Mouse (Mus musculus): ENCODE results near the gene Cdk14.

The Cdk14 gene

DNA sequence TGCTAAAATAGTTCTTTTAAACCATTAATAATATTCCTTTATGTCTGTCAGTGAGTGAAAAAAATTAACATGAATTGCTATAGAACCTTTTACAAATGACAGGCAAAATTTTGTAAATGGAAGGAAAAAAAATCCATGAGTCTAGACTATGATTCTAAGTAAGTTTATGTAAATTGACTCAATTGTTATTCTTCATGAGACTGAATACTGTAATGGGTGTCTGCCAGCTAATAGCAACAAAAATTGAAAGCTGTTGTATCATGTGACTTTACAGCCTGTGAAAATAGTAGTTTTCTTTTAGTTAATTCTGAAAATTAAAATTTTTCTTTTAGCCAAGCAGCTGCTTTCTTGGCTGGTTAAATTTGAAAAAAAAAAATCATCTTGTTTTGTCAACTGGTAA, 234.6 kb downstream of the Cdk14 start:
- no peak for DNase-seq (ENCODE audit: low spot score)

DNA sequence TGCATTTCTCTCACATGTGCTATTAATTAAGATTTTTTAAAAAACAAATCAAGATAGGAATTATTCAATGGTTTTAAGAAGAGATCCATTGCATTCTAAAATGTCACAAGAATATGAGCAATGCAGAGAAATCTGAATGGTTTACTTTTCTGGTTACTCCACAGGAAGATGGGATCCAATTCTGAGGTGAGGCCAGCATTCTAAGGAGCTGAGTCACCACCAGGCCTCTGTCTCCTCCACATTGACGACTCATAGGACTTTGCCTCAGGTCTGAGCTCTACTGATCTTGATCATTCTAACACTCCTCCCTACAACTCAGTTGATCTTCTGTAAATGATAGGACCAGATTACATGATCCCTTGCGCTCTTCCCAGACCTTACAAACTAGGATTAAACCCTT, 239.4 kb downstream of the Cdk14 start:
- DNase-seq (ENCODE audit: low spot score): no peak

DNA sequence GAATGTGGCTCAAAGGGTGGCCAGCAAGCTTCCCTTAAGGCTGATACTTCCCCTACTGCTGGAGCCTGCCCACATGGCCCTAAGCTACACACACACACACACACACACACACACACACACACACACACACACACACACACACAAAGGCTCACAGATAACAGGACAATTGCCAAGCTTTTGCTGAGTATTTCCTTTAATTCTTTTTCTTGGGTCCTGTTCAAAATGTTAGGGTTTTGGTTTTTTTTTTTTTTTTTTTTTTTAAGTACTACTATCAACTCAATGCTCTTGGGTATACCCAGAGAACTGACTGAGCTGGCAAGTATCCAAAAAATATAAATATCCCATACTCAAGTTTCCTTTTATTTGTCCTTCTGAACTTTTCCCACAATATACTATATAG, 239.8 kb downstream of the Cdk14 start:
- no peak for DNase-seq (ENCODE audit: low spot score)

DNA sequence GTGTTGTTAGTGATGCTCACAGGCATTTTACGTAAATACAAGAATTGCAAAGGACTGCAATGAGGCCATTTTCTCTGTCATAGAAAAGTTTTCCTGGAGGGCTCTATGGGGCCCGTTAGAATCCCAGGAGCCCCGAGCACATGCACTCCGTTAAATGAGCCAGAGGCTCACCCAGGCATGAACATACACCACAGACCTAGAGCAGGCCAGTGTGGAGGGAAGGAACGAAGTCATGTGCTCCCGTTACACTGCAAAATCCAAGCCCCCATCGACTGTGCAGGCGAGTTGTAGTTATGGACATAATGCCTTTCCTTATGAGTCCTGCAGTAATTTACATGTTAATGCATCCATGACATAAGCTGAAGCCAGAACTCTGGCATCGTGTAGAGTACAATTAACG, 244.1 kb downstream of the Cdk14 start:
- no peak for DNase-seq (ENCODE audit: low spot score)

DNA sequence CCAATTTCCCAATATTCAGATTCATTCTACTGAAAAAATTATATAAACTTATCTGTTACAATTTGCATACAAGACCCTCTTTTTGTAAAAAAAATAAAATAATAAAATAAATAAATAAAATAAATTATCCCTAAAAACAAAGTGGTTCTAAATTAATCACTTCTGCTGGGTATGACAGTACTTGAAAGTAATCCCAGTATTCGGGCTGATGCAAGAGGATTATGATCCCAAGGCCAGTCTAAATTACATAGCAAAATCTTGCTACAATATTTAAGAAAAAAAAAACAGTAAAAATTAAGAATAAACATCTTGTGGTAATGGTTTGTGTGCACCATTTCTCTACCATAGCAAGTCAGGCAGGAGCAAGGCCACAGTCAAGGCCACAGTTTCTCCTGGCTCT, 244.5 kb downstream of the Cdk14 start:
- no peak for DNase-seq (ENCODE audit: low spot score)

DNA sequence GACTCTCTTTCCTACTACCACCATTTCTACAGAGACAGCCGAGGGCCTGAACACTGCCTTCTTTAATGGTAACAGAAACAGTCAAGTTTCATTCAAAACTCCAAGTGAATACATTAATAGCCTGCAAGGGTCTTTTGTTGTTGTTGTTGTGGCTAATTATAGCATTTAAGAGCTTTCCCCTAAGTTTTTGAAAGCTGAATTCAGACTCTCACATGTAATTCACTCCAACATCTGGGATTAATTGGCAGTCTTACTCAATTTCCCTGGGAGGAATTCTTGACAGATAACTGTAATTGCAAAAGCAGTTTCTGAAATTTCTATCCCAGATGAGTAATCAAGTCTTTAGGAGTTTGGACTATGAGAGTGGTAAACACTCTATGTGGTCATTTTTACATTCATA, 245.0 kb downstream of the Cdk14 start:
- no peak for DNase-seq (ENCODE audit: low spot score)

DNA sequence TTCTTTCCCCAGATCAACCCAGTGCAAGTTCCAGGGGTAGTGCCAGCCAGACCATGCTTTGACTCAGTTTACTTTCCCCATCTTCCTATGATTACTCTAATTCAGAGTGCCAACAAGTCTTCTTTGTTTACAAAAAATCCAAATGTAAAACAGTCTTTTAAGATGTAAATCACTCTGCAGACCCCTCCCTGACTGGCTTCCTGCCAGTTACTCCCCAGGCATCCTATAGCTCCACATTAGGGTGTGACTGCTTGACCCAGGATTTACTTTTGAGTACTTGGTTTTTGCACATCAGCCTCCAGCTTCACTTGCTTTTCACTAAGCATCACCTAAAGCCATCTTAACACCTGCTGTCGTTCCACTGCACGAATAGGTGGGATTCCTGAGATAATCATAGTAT, 254.0 kb downstream of the Cdk14 start:
- no peak for DNase-seq (ENCODE audit: low spot score)

DNA sequence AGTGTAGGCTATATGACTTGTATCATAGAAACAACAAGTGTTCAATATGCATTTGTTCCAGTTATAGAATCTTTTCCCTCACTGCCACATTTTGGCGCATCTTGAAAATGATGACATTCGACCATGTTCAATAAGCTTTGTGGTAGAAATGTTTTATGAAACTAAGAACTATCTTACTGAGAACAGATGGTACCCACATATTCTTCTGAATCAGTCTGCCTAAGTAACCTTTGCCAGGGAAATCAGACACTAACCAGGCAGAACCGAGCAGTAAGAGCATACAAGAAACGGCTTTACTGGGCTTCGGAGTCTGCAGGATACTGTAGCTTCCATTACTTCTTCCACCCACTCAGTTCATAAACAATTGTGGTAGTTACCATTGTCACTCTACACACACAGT, 255.8 kb downstream of the Cdk14 start:
- no peak for DNase-seq (ENCODE audit: low spot score)

DNA sequence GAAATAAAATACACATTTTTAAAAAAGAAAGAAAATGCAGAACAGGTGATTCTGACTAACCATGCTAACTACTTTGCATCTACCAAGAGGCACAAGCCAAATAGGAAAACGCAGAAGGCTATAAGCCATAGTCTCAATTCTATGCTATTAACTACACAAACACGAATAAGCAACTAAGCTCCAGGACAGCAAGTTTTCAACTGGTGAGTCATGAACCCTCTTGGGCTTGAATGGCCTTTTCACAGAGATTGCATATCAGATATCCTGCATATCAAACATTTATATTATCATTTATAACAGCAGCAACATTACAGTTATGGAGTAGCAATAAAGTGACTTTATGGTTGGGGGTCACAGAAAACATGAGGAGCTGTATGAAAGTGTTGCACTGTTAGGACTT, 256.3 kb downstream of the Cdk14 start:
- DNase-seq (ENCODE audit: low spot score): no peak

DNA sequence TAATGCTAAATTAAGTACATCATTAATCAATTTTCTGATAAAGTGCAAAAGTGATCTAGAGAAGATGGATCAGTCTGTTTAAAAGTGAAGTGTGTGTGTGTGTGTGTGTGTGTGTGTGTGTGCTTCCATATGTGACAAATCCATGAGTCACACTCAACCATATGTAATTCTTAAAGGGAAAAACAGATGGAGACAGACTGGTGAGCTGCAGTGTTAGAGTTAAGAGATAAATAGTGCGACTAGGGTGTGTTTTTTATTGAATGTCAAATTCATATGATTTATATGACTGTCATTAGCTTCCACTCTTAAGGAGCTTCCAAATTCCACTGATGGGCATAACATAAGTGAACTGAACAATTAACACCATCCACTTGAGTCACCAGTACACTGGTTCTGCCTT, 260.6 kb downstream of the Cdk14 start:
- DNase-seq (ENCODE audit: low spot score): no peak

DNA sequence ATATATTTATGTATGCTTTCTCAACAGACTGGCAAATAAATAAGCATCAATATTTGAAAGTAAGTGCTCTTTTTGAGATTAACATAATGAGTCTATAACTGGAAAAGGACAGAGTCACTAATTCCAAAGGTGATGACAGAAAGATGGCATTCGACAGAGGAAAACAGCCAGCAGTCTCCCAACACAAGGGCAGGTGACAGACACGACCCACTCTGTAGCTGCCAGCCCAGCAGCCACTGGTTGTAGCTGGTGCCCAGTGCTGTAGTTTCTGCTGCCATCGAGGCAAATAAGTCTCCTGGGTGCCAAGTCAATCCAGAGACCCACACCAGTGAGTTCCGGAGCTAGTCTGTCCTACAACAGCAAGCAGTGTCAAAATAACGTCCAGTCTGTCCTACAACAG, 280.3 kb downstream of the Cdk14 start:
- DNase-seq (ENCODE audit: low spot score): no peak

DNA sequence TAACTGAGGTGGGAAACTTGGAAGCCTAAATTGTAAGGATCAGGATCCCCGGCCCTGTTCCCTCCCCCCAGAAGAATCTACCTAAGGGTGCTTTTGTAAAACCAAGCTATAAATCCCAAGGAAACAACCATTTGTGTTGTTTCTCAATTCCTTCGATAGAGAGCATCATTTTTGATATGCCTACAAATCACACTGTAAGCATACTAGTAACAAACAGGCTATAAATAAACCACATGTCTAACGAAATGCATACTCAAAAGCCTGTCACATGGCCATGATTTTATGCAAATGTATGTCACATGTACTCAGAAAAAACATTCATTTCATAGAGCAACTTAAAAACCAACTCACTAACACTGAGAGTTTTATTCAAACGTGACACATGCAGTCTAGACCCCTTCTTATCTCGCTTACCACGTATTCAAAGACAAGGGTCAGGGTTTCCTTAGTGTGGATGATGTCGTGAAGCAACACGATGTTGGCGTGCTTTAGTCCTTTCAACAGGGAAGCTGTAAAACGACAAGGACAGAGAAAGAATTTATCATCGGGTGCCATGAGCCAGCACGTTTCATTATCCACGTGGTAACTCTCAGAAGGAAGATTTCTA, 285.1 kb downstream of the Cdk14 start:
- DNase-seq (ENCODE audit: low spot score): no peak

DNA sequence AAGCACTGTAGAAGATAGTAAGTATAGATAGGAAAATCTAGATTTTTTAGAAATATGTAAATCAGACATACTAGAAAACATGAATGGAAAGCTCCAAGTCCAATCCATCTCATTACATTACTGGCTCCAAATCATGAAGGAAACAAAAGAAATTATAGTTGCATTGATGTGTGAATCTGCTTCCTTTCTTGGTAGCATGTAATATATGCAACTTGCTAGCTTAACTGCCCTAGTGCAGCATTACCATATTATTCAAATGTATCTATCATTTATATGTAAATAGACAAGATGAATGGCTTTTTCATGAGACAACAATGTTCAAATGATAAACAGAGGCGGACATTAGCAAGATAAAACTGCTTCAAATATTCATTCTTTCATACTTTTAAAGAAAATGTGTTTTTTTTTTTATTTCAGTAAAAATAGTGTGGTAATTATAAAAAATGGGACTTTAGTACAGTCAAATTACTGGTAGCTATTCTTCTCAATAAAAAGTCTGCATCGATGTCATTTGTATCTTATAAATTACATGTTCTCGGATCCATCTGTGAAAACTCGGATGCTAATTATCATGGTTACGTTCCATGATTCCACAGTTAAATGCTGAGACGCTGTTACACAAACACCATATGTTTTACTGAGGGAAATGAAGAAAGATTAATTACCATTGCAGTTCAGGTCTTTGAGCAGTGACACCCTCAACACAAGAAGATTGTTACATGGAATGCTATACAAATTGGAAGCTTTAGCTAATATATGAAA, 285.8 kb downstream of the Cdk14 start:
- DNase-seq (ENCODE audit: low spot score): no peak

DNA sequence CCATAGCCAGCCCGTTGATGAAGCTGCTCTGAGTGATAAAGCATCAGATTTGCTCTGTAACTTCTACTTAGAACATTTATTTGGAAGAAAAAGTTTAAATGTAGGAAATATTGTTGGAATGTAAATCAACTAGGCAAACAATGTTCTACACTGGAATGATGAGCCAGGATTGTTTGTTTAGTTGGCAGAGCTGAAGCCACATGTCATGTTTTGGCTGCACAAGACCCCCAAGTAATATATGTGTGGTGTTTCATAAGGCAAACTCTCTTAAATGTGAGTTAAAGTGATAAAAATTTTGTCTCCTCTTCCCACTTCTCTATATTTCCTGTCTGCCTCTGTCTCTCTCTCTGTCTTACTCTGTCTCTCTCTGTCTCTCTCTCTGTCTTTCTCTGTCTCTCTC, 291.3 kb downstream of the Cdk14 start:
- DNase-seq (ENCODE audit: low spot score): no peak

DNA sequence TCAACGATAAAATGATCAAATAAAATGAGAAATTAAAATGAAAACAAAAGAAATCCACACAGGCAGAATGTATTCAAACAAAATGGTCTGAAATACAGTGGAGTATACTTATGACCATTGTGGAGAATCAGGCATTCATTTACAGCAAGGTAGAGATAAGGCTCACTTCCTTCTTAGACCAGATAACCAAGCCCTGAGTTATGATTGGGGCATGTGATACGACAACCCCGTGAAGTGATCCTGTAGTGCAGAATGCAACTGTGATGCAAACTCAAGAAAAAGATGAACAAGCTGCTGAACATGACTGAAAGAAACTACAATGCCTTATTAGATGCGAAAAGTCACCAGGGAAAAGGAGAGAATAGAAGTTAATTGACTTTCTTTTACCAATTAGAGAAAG, 295.5 kb downstream of the Cdk14 start:
- no peak for DNase-seq (ENCODE audit: low spot score)

DNA sequence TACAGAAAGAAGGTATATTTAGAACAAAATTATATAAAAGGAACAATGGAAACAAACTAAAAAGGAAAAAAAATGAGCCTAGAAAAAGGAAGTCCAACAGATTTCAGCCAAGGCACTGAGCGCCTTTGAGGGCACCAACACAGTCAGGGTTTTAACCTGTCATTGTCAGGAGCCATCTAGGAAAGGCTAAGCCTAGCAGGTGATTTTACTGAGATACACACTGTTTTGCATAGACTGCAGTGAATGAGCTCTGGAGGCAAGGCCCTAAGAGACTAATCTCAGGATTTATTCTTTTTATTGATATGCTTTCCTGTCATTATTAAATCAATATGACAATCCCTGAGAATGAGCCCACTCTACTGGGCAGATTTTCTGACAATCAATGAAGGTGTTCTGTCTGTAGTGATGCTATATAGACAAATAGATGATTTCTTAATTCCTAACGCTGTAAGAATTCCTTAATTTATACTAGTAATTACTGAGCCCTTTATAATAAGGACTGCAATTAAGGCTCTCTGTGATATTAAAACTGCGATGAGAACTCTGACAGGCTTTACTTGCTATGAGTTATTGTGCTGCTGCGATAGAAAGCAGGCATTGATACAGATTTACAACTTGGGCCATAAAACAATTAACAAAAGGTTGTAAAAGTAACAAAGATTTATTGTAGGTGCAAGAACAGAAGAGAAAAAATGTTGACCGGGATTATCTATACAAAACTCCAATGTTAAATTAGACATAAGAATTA, 303.2 kb downstream of the Cdk14 start:
- no peak for DNase-seq (ENCODE audit: low spot score)

DNA sequence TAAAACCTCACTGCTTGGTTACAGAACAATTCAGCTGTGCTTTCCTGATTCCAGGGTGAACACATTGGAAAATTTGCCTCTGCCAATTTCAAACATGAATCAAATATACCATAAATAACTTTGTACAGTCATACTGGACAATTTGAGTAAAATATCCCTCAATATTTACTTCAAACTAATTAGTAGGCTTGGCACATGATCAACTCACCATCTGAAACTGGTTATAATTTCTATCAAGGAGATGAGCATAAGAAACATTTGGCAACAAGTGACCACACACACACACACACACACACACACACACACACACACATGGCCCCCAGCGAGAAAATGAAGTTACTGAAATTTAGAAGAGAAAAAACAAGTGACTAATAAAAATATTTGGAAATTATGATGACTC, 304.6 kb downstream of the Cdk14 start:
- no peak for DNase-seq (ENCODE audit: low spot score)

DNA sequence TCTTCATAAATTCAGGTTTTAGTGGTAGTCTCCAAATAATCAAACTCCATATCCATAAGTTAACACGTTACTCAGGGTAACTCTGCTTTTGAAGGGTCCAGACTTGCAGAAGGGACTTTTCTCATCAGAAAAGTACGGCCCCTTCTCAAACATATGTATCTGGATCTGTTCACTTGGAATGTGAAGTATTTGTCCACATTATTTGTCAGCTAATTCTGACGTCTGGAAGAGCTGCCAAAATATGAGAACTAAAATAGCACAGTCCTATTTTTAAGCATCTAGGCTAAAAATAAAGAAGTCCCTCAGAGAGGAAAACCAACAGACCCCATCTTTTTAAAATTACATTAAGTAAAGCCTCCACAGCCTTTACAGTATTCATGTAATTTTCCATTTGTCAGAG, 310.5 kb downstream of the Cdk14 start:
- no peak for DNase-seq (ENCODE audit: low spot score)

DNA sequence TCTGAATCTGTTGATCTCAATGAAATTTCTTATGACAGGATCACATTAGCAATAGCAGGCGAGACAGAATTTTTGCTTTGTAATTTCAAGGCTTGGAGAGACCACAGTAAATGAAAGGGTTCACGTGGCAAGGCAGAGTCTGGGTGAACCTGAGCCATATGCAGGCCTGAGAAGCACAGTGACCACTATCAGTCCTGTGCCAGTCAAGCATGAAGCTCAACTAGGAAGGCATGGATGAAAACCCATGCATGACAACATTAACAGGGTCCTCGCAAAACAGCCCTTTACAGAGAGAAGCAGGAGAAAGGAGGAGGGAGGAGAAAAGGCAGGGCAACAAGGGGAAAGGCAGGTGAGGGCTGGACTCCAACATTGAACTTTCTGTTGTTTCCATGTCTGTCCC, 311.1 kb downstream of the Cdk14 start:
- no peak for DNase-seq (ENCODE audit: low spot score)

DNA sequence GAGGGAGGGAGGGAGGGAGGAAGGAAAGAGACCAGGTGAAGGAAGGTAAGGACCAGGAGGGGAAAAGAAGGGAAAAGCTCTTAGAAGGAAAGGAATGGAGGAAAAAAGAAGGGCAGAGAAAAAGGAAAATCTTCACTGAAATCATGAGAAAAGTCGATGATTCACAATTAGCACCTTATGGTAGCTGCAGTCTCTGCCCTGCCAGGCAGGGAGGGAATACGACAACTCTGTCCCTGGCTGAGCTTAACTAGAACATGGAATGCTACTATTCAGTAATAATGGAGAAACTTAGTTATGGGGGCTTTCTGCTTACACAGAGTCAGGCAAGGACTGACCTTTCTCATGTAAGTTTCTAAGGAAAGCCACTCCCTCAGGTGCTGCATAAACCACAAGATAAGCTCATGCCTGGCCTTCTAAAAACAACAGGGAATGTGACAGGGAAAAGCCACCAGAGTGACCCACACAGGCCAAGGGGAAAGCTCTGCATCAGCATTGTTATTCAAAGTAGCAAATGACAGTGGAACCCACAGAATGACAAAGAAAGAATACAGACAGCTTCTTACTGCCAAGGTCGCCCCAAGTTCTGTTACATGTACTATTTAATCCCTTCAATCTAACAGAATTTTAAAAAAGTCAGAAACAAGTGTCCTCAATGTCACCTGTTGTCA, 323.7 kb downstream of the Cdk14 start:
- no peak for DNase-seq (ENCODE audit: low spot score)

DNA sequence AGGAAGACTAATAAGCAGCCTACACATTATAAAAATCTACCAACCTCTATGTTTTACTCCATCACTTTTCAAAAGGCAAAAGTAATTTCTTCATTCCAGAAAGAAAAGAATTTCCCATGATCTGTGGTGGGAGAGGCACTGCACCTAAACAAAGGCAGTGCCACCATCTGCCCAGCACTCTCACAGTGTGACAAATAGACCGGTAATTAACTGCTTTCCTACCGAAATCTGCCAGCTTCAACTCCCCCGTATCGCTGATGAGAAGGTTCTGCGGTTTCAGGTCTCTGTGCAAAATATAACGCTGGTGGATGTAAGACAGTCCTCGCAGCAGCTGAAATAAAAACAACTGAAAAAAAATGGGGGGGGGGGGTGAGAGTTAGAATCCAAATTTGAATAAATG, 327.4 kb downstream of the Cdk14 start:
- DNase-seq (ENCODE audit: low spot score): no peak

DNA sequence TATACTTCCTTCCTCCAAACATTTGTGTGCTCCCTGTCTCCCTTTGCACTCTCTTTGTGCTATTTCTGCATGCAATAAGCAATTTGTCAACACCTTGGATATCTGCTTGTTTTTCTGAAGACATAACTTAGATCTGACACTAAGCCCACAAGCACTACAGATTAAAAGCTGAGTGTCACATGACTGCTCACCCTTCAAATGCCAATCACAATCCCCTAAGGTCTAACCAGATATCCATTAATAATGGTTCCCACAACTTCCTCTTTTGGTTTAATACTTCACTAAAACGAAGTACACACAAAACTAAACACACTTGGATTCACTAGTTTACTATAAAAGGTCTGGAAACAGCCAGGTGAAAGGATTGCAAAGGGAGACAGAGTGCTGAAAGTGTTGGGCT, 348.6 kb downstream of the Cdk14 start:
- no peak for DNase-seq (ENCODE audit: low spot score)

DNA sequence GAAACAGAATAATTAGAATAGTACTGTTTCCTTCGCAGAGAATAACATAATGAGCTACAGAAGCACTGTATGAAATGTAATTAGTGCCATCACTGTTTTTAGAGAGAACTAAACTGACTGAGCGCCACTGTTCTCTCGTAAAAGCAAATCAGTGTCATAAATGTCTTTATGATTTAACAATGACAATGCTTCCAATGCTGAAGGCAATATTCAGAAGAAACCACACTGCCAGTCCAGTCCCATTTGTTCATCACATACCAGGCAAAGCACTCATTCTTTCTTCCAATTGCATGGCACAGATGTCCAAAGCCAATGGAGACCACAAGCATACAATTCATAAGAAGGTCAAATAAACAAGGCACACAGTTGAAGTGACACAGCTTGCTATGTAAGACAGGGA, 355.4 kb downstream of the Cdk14 start:
- DNase-seq (ENCODE audit: low spot score): no peak
